Mouse (Mus musculus) embryo, embryonic 10 days (tissue): ENCODE data around the gene Hoxc13.
A peak's percentile ranks its signal among the peaks of the same experiment; 100 is the strongest.

Source experiments
- DNase-seq: peaks from one replicate; pipeline ENCODE4 v3.0.0-alpha.2; 2015; ENCODE audit warnings: low spot score

Hoxc13 gene

GRCm38 (mm10) chr15:102963671-102964640 is 43.1 kb downstream of the Hoxc13 start:
- peak; percentile 86 for DNase-seq

DNA sequence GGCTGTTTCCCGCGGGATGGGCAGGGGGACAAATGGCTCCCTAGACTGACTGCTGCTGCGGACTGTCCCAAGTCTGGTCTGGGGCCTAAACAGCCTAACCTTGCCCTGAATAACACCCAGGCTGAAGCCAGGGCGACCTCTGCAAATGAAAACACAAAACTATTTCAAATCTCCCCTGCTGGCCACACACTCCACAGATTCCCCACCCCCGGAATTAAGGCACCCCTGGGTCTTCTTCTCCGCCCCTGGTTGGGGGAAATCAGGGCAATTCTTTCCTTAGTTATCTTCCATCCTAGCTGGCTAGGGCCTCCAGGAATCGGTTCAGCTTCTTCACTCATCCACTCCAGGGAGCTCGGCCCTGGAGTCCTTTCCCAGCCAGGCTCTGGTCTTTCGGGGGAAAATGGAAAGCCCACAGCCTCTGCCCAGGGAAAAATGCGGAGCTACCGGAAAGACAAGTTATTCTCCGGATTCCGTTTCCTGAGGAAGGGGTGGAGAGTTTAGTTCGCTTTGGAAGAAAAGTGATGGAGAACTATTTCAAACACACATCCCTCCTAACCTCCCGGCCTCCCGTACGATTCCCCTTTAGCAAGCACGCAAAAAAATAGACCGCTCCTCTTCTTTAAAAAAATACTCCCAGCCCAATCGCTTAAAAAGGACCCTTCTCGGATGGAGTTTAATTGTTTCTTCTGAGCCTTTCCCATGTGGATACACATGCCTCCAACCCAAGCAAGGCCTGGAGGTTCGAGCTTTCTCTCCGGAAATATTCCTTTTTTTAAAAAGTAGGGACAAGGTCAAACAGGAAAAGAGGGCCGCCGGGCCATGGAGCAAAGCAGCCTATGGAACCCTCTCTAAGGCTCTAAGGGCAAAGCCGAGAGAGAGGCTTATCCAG is 44.3 kb downstream of the Hoxc13 start:
- no peak for DNase-seq

DNA sequence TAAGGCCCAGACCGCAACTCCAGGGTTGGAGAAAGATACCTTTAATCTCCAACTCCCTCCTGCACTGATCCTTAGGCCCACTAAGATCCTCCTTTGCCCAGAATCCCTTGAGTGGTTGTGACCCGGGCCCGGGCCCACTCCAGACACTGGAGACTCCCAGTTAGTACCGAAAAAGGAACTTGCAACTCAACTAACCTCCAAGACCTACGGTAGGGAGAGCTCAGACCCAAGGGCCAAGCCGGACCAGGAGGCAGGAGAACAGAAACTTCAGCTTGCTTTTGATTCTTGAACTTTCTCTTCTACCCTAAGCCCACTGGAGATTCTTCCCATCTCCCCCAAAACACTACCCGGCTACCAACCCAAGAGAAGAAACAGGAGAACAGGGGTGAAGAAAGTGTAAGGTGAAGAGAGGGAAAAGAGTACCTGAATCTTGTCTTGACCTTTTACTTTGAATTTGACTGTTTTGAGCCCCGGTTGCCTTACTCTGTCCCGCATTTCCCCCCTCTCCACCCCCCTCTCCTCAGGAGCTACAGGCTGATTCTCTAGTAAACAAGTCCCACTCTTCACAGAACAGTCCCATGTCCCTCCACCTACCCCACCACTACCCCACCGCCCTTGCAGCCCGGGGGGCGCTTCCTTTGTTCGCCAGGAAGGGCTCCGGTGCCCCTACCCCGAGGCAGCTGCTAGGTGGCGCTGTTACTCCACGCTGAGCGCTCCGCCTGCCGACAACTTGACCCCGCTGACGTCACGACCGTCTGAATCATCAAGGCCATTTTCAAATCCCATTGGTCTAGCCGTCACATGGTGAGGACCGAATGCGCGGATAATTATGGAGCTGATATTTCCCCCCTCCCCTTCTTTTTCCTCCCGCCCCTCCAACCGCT is 45.2 kb downstream of the Hoxc13 start:
- DNase-seq: peak; percentile 98

DNA sequence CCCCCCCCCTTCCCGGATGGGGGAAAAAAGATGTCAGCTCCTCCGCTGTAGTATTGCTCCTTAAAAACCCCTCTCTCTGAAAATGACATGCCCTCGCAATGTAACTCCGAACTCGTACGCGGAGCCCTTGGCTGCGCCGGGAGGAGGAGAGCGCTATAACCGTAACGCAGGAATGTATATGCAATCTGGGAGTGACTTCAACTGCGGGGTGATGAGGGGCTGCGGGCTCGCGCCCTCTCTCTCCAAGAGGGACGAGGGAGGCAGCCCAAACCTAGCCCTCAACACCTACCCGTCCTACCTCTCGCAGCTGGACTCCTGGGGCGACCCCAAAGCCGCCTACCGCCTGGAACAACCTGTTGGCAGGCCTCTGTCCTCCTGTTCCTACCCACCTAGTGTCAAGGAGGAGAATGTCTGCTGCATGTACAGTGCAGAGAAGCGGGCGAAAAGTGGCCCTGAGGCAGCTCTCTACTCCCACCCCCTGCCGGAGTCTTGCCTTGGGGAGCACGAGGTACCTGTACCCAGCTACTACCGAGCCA is 45.9 kb downstream of the Hoxc13 start, which contains the start of gene Hoxc10:
TSS of gene Hoxc10 (plus strand) at position 21 of the 536 bp plus-strand sequence.
- DNase-seq: no peak

- no peak for DNase-seq
Observed at GRCm38 (mm10) chr15:102967312-102967510, 46.3 kb downstream of the Hoxc13 start, which contains the start of gene Hoxc5. Hoxc5 (plus strand) TSS chr15:102967443.

DNA sequence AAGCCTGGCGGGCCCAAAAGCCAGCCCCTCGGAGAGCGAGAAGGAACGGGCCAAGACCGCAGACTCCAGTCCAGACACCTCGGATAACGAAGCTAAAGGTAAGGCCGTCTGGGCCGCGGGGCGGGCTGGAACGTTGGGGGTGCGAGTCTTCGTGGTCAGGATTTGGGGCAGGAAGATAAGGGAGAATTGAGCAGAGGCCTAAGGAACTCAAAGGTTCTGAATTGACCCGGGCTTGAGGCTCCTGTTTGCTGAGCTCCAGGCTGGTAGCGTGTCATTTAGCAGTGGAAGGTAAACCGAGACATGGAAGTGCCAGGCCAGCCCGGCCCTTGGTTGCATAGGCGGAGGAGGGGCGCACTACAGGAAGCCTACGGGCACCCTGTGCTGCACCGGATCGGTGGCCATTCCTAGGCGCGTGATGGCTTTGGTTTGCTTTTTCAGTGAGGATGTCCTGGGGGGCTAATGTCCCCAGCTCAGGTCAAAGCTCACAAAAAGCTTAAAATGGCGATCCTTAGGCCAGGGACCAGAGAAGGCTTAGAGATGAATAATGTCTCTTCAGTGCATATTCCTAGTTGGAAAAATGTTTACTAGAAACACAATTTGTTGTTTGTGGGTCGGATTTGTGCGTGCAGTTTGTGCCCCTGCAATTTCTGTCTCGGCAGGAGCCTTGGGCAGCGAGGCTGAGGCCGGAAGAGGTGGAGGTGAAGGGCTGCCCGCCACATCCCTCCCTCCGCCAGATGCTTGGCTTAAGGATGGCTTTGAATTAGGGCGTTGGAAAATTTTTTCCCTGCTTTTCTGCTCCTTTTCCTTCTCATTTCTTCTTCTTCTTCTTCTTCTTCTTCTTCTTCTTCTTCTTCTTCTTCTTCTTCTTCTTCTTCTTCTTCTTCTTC is 46.9 kb downstream of the Hoxc13 start:
- DNase-seq: no peak

GRCm38 (mm10) chr15:102969296-102969695 is 48.4 kb downstream of the Hoxc13 start:
- no peak for DNase-seq

GRCm38 (mm10) chr15:102970740-102971139 is 49.8 kb downstream of the Hoxc13 start:
- DNase-seq: no peak

DNA sequence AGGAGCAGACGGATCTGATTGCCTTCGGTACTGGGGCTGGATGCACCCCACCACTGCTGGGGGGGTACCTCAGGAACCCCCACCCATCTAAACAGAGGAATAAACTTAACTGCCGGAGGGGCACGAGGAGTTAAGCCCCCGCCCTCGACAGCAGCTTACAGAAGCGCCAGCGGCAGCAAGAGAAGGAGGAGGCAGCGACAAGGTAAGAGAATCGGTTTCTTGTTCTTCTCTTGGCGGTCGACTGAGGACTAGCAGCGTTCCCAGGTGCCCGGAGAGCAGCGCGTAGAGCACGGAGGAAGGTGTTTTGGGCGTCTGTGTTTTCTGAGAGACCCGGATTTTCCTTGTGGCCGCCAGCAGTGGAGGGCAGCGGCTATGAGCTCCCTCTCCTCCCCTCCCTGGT is 51.4 kb downstream of the Hoxc13 start:
- DNase-seq: no peak

- DNase-seq: no peak
Observed at GRCm38 (mm10) chr15:102972753-102973152, 51.9 kb downstream of the Hoxc13 start.

DNA sequence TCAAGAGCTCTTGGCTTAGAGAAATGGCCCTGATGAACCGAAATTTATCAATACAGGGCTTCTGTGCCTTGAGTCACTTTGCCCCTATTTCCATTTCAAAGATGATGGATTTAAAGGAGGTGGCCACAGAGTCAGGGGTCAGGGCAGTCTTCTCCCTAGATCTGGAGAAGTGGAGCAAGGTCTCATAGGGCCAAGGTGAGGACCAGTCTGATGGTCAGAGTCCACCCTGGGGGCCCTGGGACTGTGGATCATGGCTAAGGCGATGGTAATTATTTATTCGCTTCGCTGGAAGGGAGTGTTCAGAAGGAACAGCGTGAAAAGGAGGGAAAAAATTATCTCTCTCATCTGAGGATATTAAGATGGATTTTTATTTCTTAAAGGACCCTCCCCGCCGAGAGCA is 54.1 kb downstream of the Hoxc13 start:
- DNase-seq: no peak

DNA sequence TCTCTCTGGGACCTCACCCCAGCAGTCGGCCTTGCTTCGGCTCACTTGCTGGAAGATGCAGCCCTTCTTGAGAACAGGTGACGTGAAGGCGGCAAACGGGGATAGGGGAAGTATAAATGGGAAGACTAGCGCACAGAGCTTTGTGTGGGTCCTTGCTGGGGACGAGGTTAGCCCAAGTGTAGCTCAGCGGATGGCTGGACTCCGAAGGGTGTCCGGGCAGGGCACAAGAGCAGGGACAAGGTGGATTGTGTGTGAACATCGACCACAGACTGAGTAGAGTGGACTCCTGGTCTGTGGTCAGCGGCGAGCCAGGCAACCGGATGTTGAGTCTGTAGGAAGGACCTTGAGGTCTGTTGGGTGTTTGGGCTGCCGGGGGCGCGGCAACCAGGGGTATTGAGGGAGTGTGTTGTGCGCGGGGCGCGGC is 54.8 kb downstream of the Hoxc13 start:
- peak; percentile 66 for DNase-seq

- DNase-seq: no peak
Observed at GRCm38 (mm10) chr15:102976171-102976570, 55.3 kb downstream of the Hoxc13 start, which contains the start of gene Hoxc9. Hoxc9 (plus strand) TSS chr15:102976439.

- no peak for DNase-seq
Observed at GRCm38 (mm10) chr15:102976631-102977422, 55.9 kb downstream of the Hoxc13 start.

- DNase-seq: no peak
Observed at GRCm38 (mm10) chr15:102977423-102977974, 56.6 kb downstream of the Hoxc13 start.
